Mouse (Mus musculus) cerebellum, adult 2 months (tissue): ENCODE measurements at regions not wholly inside any gene's neighbourhood (a gene's known extent, or its start where the extent isn't known, plus 50 kb on each side); places are given as distances from the start of the nearest gene placed in this dataset.

Source experiments
- CTCF ChIP-seq: fragments of 200-500 bp; IDR thresholded peaks from 2 replicates; pipeline ENCODE4 v1.5.1; 2011; ENCODE audit warnings: low read depth, mild to moderate bottlenecking, control low read depth, low read length, moderate library complexity, borderline replicate concordance; ENCODE audit not compliant: insufficient read depth
- POLR2A ChIP-seq: fragments of 200-500 bp; IDR thresholded peaks from 2 replicates; pipeline ENCODE4 v1.6.1; 2011; ENCODE audit warnings: low read length, control low read depth, borderline replicate concordance; ENCODE audit not compliant: insufficient read depth

DNA sequence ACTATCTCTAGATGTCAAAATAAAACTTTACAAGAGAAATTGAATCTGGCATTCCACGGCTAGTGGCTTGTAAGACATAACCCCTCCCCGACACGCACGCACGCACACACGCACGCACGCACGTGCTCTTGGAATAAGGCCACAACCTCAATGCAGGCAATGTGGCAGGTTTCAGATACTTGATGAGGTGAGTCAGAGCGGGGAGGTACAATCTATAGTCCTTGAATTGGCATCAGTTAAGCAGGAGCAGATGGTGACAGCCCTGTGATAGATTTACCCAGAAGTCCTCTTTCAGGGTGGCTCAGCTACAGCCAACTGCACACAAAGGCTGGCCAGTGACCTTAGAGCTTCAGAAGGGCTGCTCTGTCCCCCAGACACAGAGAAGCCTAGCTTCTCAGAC, 122.1 kb downstream of the Pja2 start:
- TF ChIP-seq CTCF (no peak), POLR2A (no peak)
